Mouse (Mus musculus) ovary, postnatal 10 days (tissue): ENCODE measurements around the gene Nlrc5.

Experiments
- DNase-seq: peaks from one replicate; pipeline ENCODE4 v3.0.0; 2022; ENCODE audit warnings: low spot score

The Nlrc5 gene

GRCm38 (mm10) chr8:94529875-94530274 is 95.7 kb downstream of the Nlrc5 start:
- DNase-seq, result no peak

- no peak for DNase-seq
These were observed 96.5 kb downstream of the Nlrc5 start for GRCm38 (mm10) chr8:94530643-94531042.

GRCm38 (mm10) chr8:94532000-94532399 is 97.8 kb downstream of the Nlrc5 start:
- DNase-seq, result no peak

GRCm38 (mm10) chr8:94532525-94532872 is 98.3 kb downstream of the Nlrc5 start:
- no peak for DNase-seq

- peak; percentile 17 for DNase-seq
These were observed 98.9 kb downstream of the Nlrc5 start, which contains the start of gene Cpne2 for GRCm38 (mm10) chr8:94532873-94533671. TSS of gene Cpne2 (plus strand) at chr8:94532990.

GRCm38 (mm10) chr8:94534612-94535011 is 100.5 kb downstream of the Nlrc5 start:
- no peak for DNase-seq

GRCm38 (mm10) chr8:94535631-94536030 is 101.5 kb downstream of the Nlrc5 start:
- no peak for DNase-seq

GRCm38 (mm10) chr8:94537456-94537855 is 103.3 kb downstream of the Nlrc5 start:
- no peak for DNase-seq

GRCm38 (mm10) chr8:94540025-94540424 is 105.9 kb downstream of the Nlrc5 start:
- DNase-seq, result no peak

GRCm38 (mm10) chr8:94540889-94541795 is 107.0 kb downstream of the Nlrc5 start:
- no peak for DNase-seq

- DNase-seq, result no peak
These were observed 109.8 kb downstream of the Nlrc5 start for GRCm38 (mm10) chr8:94543981-94544380.

- DNase-seq, result no peak
These were observed 114.9 kb downstream of the Nlrc5 start for GRCm38 (mm10) chr8:94549041-94549440.

GRCm38 (mm10) chr8:94549482-94549881 is 115.3 kb downstream of the Nlrc5 start:
- no peak for DNase-seq

GRCm38 (mm10) chr8:94549998-94550397 is 115.8 kb downstream of the Nlrc5 start:
- no peak for DNase-seq

- no peak for DNase-seq
These were observed 117.6 kb downstream of the Nlrc5 start for GRCm38 (mm10) chr8:94551471-94552422.

GRCm38 (mm10) chr8:94552696-94553095 is 118.5 kb downstream of the Nlrc5 start:
- DNase-seq, result no peak

GRCm38 (mm10) chr8:94557281-94557680 is 123.1 kb downstream of the Nlrc5 start:
- no peak for DNase-seq

- DNase-seq, result no peak
These were observed 127.1 kb downstream of the Nlrc5 start for GRCm38 (mm10) chr8:94561256-94561655.

- DNase-seq, result no peak
These were observed 130.3 kb downstream of the Nlrc5 start for GRCm38 (mm10) chr8:94564421-94564820.

- DNase-seq, result no peak
These were observed 131.9 kb downstream of the Nlrc5 start for GRCm38 (mm10) chr8:94566033-94566432.

- DNase-seq, result no peak
These were observed 132.4 kb downstream of the Nlrc5 start for GRCm38 (mm10) chr8:94566446-94567158.
